Mouse (Mus musculus): ENCODE data around the gene Larp1. TPM values are rescaled to one million over a fixed set of nuclear protein-coding genes. Genes with fewer than 3 reads are reported as not detected.
"Not testable (repeated sequence)": the region's sequence is repeated elsewhere in the genome, so short reads cannot be mapped to it uniquely, and the experiment has no call there.

The Larp1 gene
- total RNA-seq, 2 experiments from 2014 or later = 86.2 to 86.3 TPM

DNA sequence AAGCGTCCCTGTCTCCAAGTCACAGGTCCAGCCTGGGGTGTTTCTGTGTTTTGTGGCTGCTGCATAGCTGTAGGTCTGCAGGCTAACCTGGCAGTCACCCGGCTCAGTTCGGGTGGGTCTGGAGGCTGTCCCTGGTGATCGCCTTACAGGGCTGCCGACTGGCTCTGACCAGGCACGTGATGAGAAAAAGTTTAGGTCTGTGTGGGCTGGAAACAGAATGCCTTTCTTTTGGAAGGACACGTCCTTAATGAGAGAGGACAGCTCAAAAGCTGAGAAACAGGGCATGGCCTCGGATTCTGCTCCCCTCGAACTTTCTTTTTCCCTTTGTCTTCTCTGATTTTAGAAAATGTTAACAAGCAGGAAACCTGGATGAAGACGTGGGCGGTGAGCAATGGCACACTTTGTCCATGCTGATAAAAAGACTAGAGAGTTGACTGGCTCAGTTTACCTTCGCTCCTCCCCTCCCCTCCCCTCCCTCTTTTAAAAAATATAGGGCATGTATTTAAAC, 84.2 kb downstream of the Larp1 start, which contains the start of gene Gm12248:
Gene Gm12248, minus strand, starts transcription at position 114 of the 508 bp plus-strand sequence.
- no peak for DNase-seq (ENCODE audit: low spot score in 2 of 2)
- intact Hi-C loops (cut with DNase I) = no loop called here

DNA sequence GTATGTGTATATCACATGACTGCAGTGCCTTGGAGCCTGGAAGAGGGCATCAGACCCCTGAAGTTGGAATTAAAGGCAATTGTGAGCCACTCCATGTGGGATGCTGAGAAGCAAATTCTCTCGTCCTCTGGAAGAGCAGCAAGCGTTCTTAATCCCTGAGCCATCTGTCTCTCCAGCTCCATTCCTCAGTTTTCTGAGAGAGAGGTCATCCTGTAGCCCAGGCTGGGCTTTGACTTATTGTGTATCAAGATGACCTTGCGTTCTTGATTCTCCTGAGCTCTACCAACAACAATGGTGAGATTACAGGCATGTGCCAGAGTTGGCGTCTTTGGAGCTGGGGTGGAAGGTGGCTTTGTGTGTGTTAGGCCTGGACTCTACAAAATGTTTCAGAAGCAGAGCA, 85.9 kb downstream of the Larp1 start:
- intact Hi-C loops (cut with DNase I) = no loop called here
- no peak for DNase-seq (ENCODE audit: low spot score in 2 of 2)

DNA sequence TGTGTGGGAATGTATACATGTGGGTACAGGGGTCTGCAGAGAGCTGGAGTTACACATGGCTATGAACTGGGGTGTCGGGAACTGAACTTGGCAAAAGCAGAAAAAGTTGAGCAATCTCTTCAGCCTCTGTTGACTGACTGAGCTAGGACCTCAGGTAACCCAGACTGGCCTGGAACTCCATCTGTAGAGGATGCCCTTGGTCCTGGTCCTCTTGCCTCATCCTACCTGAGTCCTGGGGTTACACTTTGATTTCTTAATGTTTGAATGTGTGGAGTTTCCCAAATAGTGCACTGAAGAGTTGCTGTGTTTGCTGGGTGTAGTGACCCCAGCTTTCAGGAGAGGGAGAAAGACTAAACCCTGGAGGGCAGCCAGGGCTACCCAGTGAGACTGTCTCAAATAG, 86.7 kb downstream of the Larp1 start:
- intact Hi-C loops (cut with DNase I) = no loop called here
- no peak for DNase-seq (ENCODE audit: low spot score in 2 of 2)

DNA sequence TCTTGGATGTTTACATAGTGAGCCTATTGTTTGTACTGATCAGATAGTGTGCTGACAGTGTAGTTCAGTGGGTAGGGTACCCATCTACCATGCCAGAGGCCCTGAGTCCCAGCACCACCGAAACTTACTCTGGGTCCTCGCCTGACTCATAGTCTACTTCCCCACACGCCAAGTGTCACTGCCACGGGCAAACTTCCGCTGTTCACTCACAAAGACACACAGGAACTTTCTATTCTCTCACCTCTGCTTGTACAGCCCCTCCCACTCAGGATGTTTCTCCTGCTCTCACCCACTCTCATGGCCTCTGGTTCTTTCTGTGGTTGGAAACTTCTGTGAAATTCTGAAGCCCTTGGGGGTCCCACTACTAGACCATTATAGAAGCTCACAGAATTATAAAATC, 87.3 kb downstream of the Larp1 start:
- intact Hi-C loops (cut with DNase I) = no loop called here
- no peak for DNase-seq (ENCODE audit: low spot score in 2 of 2)

DNA sequence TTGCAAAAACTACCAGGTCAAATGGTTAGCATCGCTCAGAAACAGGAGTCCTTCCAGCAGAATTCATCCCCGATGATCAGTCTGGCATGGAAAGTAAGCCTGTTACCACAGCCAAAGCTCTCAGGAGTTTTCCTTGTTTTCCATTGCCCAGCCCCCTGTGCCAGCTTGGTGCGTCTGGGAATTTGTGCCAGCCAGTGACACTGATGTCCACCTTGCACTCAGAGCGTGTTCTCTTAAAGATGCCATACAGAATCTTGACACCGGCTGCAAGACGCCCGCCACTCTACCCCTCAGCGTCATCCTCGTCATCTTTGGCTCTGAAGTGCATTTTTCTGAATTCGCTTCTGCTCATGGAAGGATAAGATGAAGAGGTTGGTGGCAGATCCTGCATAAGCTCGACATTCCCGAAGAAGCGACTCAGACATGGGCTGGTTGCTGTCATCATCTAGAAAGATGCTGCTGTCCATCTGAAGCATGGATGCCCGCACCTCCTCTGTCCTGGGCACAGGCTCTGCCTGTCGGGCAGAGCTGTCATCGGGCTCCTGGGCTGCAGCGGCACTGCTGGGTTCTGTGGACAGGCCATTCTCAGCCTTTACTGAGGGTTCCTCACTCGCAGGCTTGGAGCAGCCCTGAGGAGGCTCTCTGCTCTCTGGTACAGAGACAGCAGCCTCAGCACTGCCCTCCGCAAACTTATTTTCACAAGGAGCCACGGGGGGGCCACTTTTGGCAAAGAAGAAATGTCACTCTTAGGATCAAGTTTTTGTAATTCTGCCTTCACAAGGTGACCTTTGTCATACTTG, 88.2 kb downstream of the Larp1 start:
- intact Hi-C loops (cut with DNase I) = no loop called here
- no peak for DNase-seq (ENCODE audit: low spot score in 2 of 2)

DNA sequence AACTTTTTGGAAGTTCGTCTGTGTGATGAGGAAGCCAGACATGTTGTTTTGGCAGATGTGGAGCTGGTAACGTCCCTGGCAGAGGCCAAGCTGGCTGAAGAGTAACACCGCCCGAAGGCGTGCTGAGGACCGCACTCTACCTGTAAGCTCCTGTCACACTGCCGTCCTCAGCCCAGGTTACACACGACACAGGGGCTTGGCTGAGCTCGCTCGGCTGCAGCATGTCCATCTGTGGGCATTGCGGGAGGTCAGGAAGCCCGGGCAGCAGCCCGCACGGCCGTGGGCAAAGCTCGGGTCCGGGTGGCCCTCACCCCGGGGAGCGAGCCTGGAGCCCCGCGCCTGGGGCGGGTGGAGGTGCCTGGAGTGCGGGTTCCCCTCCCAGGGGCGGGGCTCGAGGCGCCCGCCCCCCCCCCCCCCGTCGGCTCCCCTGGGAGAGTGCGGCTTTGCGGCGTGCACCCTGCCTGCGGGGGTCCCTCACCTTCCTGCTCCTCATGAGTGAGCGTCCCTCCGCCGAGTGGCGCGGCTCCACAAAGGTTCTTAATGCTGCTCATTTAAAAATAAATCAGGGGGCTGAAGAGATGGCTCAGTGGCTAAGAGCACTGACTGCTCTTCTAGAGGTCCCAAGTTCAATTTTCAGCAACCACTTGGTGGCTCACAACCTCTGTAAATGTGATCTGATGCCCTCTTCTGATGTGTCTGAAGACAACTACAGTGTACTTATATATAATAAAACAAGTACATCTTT, 88.9 kb downstream of the Larp1 start:
- intact Hi-C loops (cut with DNase I) = no loop called here
- DNase-seq (ENCODE audit: low spot score in 2 of 2) = no peak

DNA sequence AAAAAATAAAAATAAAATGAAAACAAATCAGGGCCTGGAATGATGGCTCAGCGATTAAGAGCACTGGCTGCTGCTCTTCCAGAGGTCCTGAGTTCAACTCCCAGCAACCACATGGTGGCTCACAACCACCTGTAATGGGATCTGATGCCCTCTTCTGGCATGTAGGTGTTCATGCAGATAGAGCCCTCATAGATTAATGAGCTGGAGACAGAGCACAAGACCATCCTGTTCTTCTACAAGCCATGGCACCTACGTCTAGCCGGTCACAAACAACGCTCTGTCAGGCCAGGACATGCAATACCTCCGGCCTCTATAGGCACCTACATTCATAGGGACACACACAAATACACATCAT, 89.5 kb downstream of the Larp1 start:
- intact Hi-C loops (cut with DNase I); DNase-seq (ENCODE audit: low spot score in 2 of 2): not testable (repeated sequence)

DNA sequence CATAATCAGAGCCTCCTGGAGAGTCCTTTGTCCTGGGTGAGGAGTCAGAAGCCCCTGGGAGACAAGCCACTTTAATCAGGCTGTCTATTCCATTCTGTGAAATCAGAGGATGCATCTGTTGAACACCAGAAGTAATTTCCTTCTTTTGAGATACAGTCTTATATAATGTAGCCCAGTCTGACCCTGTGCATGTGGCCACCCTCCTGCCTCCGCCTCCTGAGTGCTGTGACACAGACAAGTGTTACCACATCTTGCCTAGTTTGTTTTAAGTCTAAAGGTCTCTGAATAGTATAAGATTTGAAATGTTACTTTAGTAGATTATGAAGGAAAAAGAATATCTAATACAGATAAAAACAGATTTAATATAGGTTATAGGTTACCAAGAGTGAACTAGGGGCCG, 91.1 kb downstream of the Larp1 start:
- intact Hi-C loops (cut with DNase I) = loop anchor here (5.0 kb wide), 1 partner anchor 93 kb away; the partner anchor contains the start of gene Larp1

DNA sequence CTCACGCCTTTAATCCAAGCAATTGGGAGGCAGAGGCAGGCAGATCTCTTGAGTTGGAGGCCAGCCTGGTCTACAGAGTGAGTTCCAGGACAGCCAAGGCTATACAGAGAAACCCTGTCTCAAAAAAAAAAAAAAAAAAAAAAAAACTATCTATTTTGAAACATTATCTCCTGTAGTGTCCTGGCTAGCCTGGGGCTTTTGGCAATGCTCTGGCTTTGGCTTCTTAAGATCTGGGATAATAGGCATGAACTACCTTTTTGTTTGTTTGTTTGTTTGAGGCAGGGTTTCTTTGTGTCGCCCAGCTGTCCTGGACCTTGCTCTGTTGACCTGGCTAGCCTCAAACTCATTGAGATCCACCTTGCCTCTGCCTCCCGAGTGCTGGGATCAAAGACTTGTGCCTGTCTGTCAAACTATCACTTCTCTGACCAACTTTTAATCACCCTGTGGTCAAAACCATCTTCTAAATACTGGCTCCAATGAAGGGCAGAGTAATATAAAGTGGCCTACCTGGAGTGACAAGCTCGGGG, 92.4 kb downstream of the Larp1 start:
- DNase-seq (ENCODE audit: low spot score in 2 of 2) = no peak
- intact Hi-C loops (cut with DNase I) = loop anchor here (5.0 kb wide), 1 partner anchor 94 kb away; the partner anchor contains the start of gene Larp1

More for the DNA sequence above, 91.1 kb downstream of the Larp1 start:
- DNase-seq (ENCODE audit: low spot score in 2 of 2) = no peak

DNA sequence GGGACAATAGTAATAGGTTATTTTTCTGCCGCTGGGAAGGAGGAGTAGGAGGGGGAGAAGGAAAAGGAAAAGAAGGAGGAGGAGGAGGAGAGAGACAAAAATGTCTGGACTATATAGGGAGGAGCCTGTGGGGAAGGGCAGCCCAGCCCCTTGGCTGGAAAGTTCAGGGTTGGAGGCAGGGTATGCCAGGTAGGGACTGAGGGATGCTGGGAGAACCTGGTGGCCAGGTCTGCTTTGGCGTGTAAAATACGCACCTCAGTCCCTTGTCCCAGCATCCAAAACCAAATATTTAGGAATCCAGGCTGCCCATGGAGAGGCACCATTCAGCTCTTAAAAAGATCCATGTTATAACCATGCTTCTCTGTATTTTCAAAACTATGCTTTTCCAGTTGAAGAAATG, 93.3 kb downstream of the Larp1 start:
- intact Hi-C loops (cut with DNase I) = loop anchor here (5.0 kb wide), 1 partner anchor 95 kb away; the partner anchor contains the start of gene Larp1
- DNase-seq (ENCODE audit: low spot score in 2 of 2) = no peak

DNA sequence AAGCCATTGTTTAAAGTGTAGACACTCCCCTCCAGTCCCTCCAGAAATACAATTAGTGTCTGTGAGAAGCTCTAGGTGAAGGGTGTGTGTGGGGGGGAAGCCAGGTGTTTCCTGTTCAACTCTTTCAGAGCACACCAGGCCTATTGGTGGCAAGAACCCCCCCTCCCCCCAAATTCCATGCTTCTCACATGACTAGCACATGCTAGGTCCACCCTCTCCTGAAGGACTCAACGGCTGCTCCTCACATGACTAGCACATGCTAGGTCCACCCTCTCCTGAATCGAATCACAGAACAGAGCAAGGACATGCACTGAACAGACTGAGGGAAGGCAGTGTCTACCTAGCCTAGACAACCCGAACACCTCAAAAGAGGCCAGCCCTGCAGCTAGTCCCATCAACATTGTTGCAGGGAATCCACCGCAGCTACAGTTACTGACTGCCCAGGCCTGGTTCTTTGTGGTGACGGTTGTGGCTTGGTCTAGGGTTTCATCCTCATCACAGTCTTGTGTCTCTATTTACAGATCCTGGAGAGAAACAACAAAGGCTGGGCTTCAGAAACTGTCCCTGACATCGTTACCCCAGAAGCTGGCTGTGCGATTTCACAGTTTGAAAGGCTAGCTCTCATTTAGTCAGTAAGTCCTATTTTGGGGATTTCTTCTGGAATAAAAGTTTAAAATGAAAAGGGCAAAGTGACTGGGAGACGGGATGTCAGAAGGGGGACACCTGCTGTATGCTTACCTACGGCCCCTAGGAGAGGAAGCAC, 93.9 kb downstream of the Larp1 start:
- intact Hi-C loops (cut with DNase I) = loop anchor here (5.0 kb wide), 1 partner anchor 95 kb away; the partner anchor contains the start of gene Larp1
- no peak for DNase-seq (ENCODE audit: low spot score in 2 of 2)

DNA sequence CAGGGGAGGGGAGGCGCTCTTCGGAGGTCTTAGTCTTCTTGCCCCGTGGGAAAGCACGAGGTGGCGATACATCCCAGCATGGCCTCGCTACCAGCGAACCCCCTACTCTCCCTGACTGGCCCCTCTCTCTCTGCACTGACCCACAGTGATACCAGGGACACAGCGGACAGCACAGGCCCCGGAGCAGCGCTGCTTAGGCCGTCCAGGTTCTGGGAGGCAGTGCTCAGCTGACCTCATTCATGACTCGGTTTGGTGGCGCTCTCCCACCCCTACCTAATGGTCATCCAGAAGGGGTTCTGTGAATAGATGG, 94.4 kb downstream of the Larp1 start:
- intact Hi-C loops (cut with DNase I) = loop anchor here (5.0 kb wide), 1 partner anchor 96 kb away; the partner anchor contains the start of gene Larp1
- no peak for DNase-seq (ENCODE audit: low spot score in 2 of 2)

DNA sequence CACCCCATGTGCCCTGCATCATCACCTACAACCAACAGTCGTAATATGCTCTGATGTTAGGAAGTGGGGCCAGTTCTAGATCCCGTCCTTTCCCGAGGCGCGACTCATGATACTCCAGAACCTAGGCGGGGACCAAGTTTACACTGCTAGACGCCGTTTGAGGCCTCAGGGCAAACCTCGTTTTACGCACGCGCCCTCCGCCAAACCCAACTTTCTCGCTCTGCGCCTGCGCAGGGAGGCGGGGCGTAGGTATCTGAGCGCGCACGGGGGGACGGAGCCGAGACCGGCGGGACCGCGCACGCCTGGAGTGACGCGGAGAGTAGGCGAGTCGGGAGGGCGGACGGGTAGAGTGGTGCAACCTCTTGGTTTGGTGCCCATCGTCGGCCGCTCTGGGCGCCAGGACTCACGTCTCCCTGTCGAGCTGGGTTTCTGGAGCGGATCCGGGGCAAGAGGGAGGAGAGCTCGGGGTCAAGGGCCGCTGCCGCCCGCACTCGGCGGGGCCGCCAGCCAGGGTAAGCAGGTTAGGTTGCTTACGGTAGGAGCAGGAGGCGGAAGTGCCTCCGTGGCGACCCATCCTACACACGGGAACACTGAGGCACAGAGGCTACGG, 94.9 kb downstream of the Larp1 start, which contains the start of gene Cnot8:
Gene Cnot8, plus strand, starts transcription at position 457 of the 610 bp plus-strand sequence.
- peak; percentile 99 for DNase-seq (ENCODE audit: low spot score in 2 of 2)
- intact Hi-C loops (cut with DNase I) = loop anchor here (5.0 kb wide), 1 partner anchor 97 kb away; the partner anchor contains the start of gene Larp1

DNA sequence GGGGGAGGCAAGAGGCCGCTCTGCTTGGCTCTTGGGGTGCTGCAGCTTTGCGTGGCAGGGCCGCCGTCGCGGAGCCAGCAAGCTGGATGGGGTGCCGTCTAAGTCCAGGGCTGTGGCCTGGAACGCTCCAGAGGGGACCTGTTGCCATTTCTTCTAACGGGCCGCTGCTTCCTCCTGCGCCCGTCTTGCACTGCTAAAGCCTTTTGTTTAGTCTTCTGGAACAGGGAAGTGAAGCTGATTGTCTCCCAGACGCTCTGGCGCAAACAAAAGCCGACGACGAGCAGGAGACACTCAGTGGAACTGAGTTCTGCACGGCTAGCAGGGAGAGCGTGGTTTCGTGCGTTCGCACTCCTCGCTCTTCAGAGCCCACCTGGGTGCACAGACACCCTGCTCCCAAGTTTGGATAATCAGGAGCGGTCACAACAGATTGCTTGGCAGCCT, 95.5 kb downstream of the Larp1 start:
- peak; percentile 51 to 56 for DNase-seq (ENCODE audit: low spot score in 2 of 2)
- intact Hi-C loops (cut with DNase I) = loop anchor here (5.0 kb wide), 1 partner anchor 97 kb away; the partner anchor contains the start of gene Larp1

DNA sequence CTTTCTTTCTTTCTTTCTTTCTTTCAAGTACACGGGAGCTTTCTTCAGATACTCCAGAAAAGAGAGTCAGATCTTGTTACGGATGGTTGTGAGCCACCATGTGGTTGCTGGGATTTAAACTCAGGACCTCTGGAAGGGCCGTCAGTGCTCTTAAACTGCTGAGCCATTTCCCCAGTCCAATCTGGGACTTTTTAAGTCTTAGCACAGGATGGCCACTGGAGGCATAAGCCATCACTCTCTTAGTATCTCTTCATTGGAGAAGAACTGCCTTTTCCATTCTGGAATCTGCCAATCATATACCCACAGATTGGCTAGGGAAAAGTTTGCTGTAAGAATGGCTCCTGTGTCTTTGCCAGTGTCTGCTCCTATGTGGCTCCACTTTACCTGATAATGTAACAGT, 98.1 kb downstream of the Larp1 start:
- DNase-seq (ENCODE audit: low spot score in 2 of 2) = no peak
- intact Hi-C loops (cut with DNase I) = no loop called here

DNA sequence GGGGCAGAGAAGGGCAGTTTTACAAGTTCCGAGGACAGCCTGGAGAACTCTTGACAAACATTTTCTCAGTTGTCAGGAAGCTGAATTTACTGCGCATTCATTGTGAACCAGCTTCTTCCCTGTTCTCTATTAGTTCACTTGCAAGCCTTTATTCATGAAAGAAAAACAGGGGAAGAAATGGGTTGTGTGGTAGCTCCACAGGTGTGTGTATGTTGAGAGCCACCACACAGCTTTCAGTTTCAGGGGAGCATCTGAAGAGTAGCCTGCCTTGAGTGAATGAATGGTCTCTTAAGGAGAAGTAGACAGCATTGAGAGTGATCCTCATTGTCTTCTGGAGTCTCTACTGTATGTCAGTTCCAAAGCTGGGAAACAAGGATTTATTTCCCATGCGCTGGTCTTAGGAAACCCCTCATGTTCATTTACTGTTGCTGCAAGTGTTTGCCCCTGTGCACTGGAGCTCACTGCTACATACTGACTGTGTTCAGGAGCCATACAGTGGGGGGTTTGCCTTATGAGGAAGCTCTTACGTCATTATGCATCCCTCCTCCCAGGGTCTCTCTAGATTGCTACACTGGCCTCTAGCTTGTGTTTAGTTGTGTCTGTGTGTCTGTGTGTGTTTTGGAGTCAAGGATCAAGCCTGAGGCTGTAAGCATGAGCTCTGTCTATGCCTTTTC, 98.9 kb downstream of the Larp1 start:
- intact Hi-C loops (cut with DNase I) = no loop called here
- DNase-seq (ENCODE audit: low spot score in 2 of 2) = no peak
